Mouse (Mus musculus): ENCODE measurements around the gene Acbd3.

DNA sequence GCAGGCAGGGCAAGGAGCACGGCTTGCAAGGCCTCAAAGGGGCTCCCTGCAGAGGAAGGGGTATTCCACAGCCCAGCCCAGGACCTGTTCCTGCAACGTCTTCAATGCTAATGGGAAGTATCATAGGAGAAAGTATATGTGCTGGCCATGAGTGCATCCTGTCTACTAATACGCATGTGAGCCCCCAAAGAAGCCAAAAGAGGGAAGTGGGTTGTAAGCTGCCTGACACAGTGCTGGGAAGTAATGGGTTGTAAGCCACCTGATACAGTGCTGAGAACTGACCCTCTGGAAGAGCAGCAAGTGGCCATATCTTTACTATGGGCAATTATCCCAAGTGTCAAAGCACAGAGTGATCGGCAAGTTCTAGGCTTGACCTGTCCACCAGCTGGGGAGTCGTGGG lies 27.8 kb upstream of the Acbd3 start:
- TF ChIP-seq POLR2A (IDR thresholded peaks at IDR 0.05; ENCODE audit: low read depth, low read length), result no peak
- TF ChIP-seq CTCF (IDR thresholded peaks at IDR 0.05; ENCODE audit: extremely low read depth, insufficient read length, insufficient replicate concordance, low read depth, low read length), result no peak
